Mouse (Mus musculus) liver, postnatal 0 days (tissue): ENCODE measurements around the gene Hps3. TPM values are rescaled to one million over a fixed set of nuclear protein-coding genes. Genes with fewer than 3 reads are reported as not detected.
"Not testable (repeated sequence)": the region's sequence is repeated elsewhere in the genome, so short reads cannot be mapped to it uniquely, and the experiment has no call there.

Experiments used
- ATAC-seq: fragments of 200-750 bp; cut with Nextera tagmentation; 2 replicates; pipeline ENCODE4 v1.8.0; 2017; ENCODE audit warnings: mild to moderate bottlenecking, moderate library complexity
- DNase-seq: peaks from one replicate; pipeline ENCODE4 v3.0.0-alpha.2; 2016
- H3K27ac ChIP-seq: fragments of 300-500 bp; sonication (generic); 2 replicates; pipeline ENCODE4 v1.5.1; 2014; ENCODE audit warnings: antibody characterized with exemption, moderate library complexity, mild to moderate bottlenecking, low read depth
- H3K27me3 ChIP-seq: fragments of 300-500 bp; sonication (generic); 2 replicates; pipeline ENCODE4 v1.6.1; 2014; ENCODE audit warnings: low read length, control low read depth, mixed read lengths; ENCODE audit not compliant: insufficient read depth
- H3K36me3 ChIP-seq: fragments of 300-500 bp; sonication (generic); replicated peaks from 2 replicates; pipeline ENCODE4 v1.6.1; 2014; ENCODE audit warnings: mild to moderate bottlenecking, control low read depth, low read length, moderate library complexity, mixed read lengths; ENCODE audit not compliant: insufficient read depth
- H3K4me1 ChIP-seq: fragments of 300-500 bp; sonication (generic); 2 replicates; pipeline ENCODE4 v1.6.1; 2014; ENCODE audit warnings: antibody characterized with exemption, mild to moderate bottlenecking, control low read depth; ENCODE audit not compliant: insufficient read depth
- H3K4me2 ChIP-seq: fragments of 300-500 bp; sonication (generic); 2 replicates; pipeline ENCODE4 v1.6.1; 2014; ENCODE audit warnings: low read depth, mild to moderate bottlenecking, low read length, moderate library complexity, mixed read lengths
- H3K4me3 ChIP-seq: fragments of 300-500 bp; sonication (generic); 2 replicates; pipeline ENCODE4 v1.5.1; 2014; ENCODE audit warnings: low read depth, low read length
- H3K9ac ChIP-seq: fragments of 300-500 bp; sonication (generic); replicated peaks from 2 replicates; pipeline ENCODE4 v1.6.1; 2014; ENCODE audit warnings: mild to moderate bottlenecking, moderate library complexity
- H3K9me3 ChIP-seq: fragments of 300-500 bp; sonication (generic); 2 replicates; pipeline ENCODE4 v1.6.1; 2016; ENCODE audit warnings: mild to moderate bottlenecking, control low read depth, low read length, mixed read lengths
- CTCF ChIP-seq: sonication (generic); IDR thresholded peaks from 2 replicates; pipeline ENCODE4 v1.5.1; 2016; ENCODE audit warnings: antibody characterized with exemption, low read depth
- EP300 ChIP-seq: IDR thresholded peaks from 2 replicates; pipeline ENCODE4 v1.6.1; 2016; ENCODE audit warnings: antibody characterized with exemption, low read depth, mild to moderate bottlenecking
- WGBS: fragments of 180-500 bp; shearing (Covaris S2); extraction: QIAGEN DNeasy Blood & Tissue Kit; methylation state at CpG from one replicate; pipeline ENCODE4 v1.1.7; 2014; ENCODE audit not compliant: insufficient replicate concordance; 5-methylcytosine and 5-hydroxymethylcytosine counted together
- polyA plus RNA-seq: library from polyadenylated mRNA; unstranded; fragments of >200 nt; fragmentation: Nextera tagmentation; extraction: Ambion mirVana; gene quantifications from 2 replicates; pipeline ENCODE4 v1.2.1, GENCODE M21; 2015

Gene Hps3
- polyA plus RNA-seq, 1 experiment from 2014 or later: 5.4 TPM

DNA sequence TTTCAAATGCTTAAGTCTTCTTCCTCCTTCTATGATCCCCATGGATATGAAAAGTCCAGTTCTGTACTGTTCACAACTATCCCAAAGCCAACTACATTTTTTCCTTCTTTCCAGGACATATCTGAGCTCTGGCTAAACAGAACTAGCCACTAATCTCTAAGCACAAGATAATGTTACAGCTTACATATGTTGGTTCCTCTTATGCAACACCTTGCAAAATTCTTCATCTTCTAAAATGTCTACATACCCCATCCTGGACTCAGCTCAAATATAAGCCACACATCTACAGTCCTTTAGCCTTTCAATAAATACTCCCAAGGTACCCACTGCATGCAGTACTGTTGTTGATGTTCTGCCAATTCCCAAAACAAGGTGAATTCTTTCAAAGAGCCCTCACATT, 8.6 kb downstream of the Hps3 start:
- Histone ChIP-seq H3K4me3 (no peak overlapping the region), H3K9ac (no peak overlapping the region), H3K27me3 (no peaks in the 10 kb centered on the region), H3K36me3 (peaks cover 42% of the 10 kb centered on the region), H3K27ac (peak overlapping the region; percentile 65), H3K4me1 (0 out of 2 replicates have a peak, but pooled peaks cover 2% of the 10 kb centered on the region), H3K9me3 (no peaks in the 10 kb centered on the region), H3K4me2 (no peak overlapping the region)
- DNase-seq (no peak), ATAC-seq (no peak)
- TF ChIP-seq CTCF: no peak
- no peak for TF ChIP-seq EP300

DNA sequence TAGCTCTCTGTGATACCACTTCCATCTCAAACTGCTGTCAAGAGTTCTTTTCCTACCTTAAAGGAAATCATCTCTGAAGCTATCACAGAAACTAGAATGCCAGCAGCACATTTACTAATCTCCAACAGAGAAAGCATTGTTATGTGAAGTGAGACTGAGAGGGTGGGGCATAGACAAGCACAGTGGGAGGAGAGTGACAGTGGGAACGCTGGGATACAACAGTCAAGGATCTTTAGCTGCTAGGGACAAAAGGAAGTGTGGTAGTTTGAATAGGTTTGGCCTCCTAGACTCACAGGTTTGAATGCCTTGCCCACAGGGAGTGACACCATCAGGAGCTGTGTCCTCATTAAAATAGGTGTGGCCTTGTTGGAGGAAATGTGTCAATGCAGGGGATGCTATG, 11.3 kb downstream of the Hps3 start:
- H3K9me3 ChIP-seq: no peaks in the 10 kb centered on the region
- peaks cover 46% of the 10 kb centered on the region for H3K36me3 ChIP-seq
- no peak overlapping the region for H3K27ac ChIP-seq
- DNase-seq: no peak
- 80% methylated on average over 1 of the region's 1 CpGs for WGBS
- no peaks in the 10 kb centered on the region for H3K27me3 ChIP-seq
- H3K4me2 ChIP-seq: no peak overlapping the region
- no peak overlapping the region for H3K4me3 ChIP-seq
- H3K4me1 ChIP-seq: 0 out of 2 replicates have a peak, but pooled peaks cover 2% of the 10 kb centered on the region
- ATAC-seq: no peak
- TF ChIP-seq CTCF: no peak
- TF ChIP-seq EP300: no peak
- H3K9ac ChIP-seq: no peak overlapping the region

DNA sequence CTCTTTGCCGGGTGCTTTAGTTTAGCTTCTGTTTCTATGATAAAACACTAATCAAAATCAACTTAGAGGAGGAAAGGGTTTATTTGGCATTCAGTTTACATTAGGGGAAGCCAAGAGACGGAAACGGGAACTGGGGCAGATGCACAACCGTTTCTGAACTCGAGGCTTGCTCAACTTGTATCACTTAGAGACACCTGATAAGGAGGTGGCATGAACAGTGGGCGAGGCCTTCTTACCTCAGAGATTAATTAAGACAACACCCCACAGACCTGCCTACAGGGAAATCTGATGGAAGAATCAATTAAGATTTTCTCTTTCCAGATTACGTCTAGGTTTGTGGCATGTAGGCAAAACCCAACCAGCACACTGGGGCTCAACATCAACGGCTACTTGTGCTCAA, 17.0 kb downstream of the Hps3 start:
- Histone ChIP-seq H3K4me1 (no peaks in the 10 kb centered on the region), H3K9ac (no peak overlapping the region), H3K4me3 (no peak overlapping the region), H3K4me2 (no peak overlapping the region), H3K27ac (no peak overlapping the region), H3K27me3 (no peaks in the 10 kb centered on the region), H3K9me3 (no peaks in the 10 kb centered on the region), H3K36me3 (peaks cover 46% of the 10 kb centered on the region)
- no peak for ATAC-seq
- 68% methylated on average over 8 of the region's 8 CpGs for WGBS
- TF ChIP-seq CTCF (no peak), EP300 (no peak)
- DNase-seq: no peak

DNA sequence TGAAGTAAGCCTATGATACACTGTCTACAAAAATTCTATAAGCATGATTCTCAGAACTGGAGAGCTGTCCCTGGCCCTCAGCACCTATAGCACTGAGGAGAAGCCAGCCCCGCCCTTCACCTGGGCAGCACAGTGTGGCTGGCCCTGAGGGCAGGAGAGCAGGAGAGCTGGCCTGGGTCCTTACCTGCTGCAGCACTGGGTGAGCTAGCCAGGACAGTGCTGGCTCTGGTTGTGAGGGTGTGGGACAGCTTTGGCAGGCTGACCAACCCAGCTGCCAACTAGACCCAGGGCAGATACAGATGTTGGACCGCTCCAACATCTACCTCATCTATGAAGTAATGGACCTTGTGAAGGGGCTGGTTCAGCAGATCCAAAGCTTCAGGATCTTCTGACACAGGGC, 20.7 kb downstream of the Hps3 start:
- no peak overlapping the region for H3K27ac ChIP-seq
- no peaks in the 10 kb centered on the region for H3K9me3 ChIP-seq
- no peaks in the 10 kb centered on the region for H3K4me1 ChIP-seq
- H3K36me3 ChIP-seq: peaks cover 43% of the 10 kb centered on the region
- no peak for DNase-seq
- WGBS: 87% methylated on average over 2 of the region's 2 CpGs
- no peak overlapping the region for H3K4me3 ChIP-seq
- no peak overlapping the region for H3K9ac ChIP-seq
- TF ChIP-seq CTCF (no peak), EP300 (no peak)
- no peak overlapping the region for H3K4me2 ChIP-seq
- H3K27me3 ChIP-seq: no peaks in the 10 kb centered on the region
- no peak for ATAC-seq

DNA sequence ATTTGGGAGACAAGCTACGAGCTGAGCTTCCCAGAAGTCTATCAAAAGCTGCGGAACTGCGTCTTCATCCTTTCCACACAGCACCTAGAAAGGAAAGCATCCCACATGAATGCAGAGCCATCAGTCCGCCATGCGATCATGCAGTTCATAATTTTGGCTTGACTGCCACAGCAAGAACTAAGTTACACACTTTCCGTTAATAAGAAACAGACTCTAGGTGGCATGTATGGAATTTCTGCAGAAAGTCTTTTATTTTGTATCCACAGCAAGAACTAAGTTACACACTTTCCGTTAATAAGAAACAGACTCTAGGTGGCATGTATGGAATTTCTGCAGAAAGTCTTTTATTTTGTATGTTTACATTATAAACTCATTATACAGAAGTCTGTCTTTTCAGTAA, 24.2 kb downstream of the Hps3 start:
- H3K9me3 ChIP-seq, ATAC-seq, H3K4me2 ChIP-seq, H3K27ac ChIP-seq, H3K4me1 ChIP-seq, H3K9ac ChIP-seq, DNase-seq, H3K27me3 ChIP-seq, H3K4me3 ChIP-seq: not testable (repeated sequence)
- peaks cover 40% of the 10 kb centered on the region for H3K36me3 ChIP-seq
- WGBS: 85% methylated on average over 7 of the region's 7 CpGs

DNA sequence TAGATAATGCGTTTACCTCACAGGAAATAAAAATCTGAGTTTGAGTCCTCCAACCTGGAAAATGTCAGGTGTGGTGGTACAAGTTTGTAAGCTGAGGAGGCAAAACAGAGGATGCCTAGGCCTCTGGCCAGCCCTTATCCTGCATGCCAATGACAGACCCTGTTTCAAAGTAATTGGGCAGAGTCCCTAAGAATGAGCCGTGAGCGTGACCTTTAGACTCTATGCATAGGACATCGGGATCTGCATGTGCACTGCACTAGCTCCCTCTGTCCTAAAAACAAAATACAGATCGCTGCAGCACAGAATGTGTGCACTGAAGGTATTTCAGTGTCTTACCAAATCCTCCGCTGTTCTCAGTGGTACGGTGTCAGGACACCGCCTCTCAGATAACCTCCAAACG, 24.7 kb downstream of the Hps3 start:
- no peak overlapping the region for H3K4me3 ChIP-seq
- H3K4me1 ChIP-seq: peaks cover 3% of the 10 kb centered on the region; the same call in 1 of the 2 replicates
- 85% methylated on average over 9 of the region's 9 CpGs for WGBS
- H3K36me3 ChIP-seq: peaks cover 36% of the 10 kb centered on the region
- no peak for ATAC-seq
- H3K9ac ChIP-seq: no peak overlapping the region
- TF ChIP-seq EP300: no peak
- no peak for TF ChIP-seq CTCF
- H3K9me3 ChIP-seq: no peaks in the 10 kb centered on the region
- H3K4me2 ChIP-seq: no peak overlapping the region
- H3K27ac ChIP-seq: no peak overlapping the region
- no peaks in the 10 kb centered on the region for H3K27me3 ChIP-seq
- no peak for DNase-seq

DNA sequence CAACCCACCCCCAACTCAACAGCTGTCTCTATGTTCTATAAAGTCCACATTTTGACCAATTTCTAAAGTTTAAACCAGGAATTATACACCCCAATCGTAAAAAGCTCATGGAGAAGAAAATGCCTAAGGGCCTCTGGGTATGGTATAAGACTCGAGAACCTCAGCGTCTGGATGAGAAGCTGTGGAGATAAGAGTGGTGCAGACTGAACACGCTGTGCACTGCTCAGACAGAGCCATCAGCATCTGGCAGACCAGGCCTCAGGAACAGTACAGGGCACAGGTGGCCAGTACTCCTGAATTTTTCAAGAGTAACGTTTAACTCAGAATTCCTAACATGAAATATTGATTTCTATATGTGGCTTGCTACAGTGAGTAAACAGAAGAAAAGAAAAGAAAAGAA, 27.4 kb downstream of the Hps3 start:
- 67% methylated on average over 5 of the region's 5 CpGs for WGBS
- no peak for ATAC-seq

More for the DNA sequence above, 27.4 kb downstream of the Hps3 start:
- DNase-seq: no peak
- Histone ChIP-seq H3K9me3 (no peaks in the 10 kb centered on the region), H3K27ac (no peak overlapping the region), H3K36me3 (peaks cover 25% of the 10 kb centered on the region), H3K27me3 (no peaks in the 10 kb centered on the region), H3K4me1 (peaks cover 3% of the 10 kb centered on the region; the same call in 1 of the 2 replicates), H3K9ac (no peak overlapping the region), H3K4me2 (no peak overlapping the region), H3K4me3 (no peak overlapping the region)
- no peak for TF ChIP-seq CTCF
- TF ChIP-seq EP300: no peak
